Mouse (Mus musculus): ENCODE measurements around the gene Sphk2.
A peak's percentile ranks its signal among the peaks of the same experiment; 100 is the strongest.

The Sphk2 gene

GRCm38 (mm10) chr7:45710477-45711191 lies 7.2 kb downstream of the Sphk2 start:
- DNase-seq (ENCODE audit: extremely low spot score), result no peak

DNA sequence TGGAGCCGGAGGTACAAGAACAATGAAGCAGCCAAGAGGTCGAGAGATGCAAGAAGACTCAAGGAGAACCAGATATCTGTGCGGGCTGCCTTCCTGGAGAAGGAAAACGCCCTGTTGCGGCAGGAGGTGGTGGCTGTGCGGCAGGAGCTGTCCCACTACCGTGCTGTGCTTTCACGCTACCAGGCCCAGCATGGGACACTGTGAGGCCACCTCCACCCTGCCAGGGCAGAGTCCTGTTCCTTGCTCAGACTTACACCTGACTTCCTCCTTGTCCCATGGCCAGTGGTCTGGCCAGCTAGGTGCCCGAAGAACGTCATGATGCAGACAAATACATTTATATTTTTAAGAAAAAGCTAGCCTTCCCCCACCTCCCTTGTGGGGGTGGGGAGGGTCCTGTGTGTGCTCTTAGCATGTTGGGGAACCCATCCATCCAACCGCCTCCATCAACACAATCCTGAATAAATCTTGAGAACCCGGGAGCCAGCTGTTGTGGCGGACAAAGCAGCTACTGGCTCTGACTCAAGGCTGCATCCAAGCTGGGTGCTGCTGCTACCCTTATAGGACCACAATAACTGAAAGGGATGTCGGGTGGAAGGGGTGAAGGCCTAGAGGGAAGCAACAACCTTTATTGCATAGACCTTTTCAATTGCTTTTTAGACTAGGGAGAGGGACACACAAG lies 8.0 kb downstream of the Sphk2 start:
- DNase-seq (ENCODE audit: extremely low spot score), result no peak

DNA sequence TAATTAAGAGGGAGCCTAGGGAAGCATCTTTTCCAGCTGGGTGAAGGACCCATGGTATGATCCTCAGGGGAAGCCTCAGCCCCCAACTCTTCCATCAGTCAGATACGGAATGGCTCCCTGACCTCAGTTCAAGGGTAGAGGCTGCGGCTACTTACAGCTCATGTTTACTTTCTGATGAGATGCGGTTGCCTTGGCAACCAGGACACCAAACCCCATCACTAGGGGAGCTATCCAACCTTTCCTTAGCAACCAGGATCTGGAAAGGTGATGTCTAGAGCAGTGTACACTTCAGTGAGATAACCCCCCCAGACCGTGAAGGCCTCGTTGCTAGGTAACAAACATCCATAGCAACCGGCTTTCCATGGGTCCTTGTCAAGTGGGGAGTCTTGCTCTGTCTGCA lies 8.8 kb downstream of the Sphk2 start:
- no peak for DNase-seq (ENCODE audit: extremely low spot score)

- DNase-seq (ENCODE audit: extremely low spot score), result no peak
These were observed 9.5 kb downstream of the Sphk2 start for GRCm38 (mm10) chr7:45708221-45708761.

DNA sequence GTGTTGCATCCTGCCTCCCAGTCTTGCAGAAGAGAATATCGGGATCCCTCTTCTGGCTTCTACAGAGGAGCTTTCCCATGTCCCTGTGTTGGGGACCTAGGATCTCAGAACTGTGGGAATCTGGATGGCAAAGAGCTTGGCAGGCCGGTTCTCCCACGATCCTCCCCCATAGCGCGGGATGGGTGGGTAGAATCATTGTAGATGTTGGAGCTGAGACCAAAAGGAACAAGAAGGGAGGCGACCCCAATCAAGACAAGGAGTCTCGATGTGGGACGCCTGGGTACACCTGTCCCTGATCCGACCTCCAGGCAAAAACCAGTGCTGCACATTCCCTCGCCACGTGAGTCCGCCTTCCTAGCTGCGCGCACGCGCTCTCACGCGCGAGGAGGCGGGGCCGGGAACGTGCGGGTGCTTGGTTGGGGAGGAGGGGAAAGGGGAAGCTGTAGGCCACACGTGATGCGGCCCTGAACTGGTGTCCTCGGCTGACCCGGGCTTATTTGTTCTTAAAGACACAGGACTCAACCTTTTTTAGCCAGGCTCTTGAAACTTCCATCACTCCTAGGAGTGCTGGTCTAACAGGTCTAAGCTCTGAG lies 10.3 kb downstream of the Sphk2 start:
- peak; percentile 93 for DNase-seq (ENCODE audit: extremely low spot score)

DNA sequence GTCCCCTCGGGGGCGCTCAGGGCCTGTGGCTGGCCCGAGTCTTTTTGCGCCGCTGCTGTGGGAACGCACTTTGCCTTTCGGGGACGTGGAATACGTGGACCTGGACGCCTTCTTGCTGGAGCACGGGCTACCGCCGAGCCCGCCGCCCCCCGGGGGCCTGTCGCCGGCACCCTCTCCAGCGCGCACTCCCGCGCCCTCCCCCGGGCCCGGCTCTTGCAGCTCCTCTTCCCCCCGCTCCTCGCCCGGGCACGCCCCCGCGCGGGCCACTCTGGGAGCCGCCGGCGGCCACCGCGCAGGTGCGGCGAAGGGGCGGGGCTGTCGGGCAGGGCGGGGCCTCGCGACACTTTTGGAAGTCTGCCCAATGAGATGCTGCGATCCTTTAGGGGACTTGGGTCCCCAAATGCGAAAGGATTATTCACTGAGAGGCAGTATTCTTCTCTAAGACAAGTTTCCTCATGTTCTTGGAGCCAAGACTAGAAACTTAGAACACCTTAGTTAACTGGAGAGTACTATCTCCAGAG lies 11.0 kb downstream of the Sphk2 start:
- DNase-seq (ENCODE audit: extremely low spot score), result peak; percentile 92

DNA sequence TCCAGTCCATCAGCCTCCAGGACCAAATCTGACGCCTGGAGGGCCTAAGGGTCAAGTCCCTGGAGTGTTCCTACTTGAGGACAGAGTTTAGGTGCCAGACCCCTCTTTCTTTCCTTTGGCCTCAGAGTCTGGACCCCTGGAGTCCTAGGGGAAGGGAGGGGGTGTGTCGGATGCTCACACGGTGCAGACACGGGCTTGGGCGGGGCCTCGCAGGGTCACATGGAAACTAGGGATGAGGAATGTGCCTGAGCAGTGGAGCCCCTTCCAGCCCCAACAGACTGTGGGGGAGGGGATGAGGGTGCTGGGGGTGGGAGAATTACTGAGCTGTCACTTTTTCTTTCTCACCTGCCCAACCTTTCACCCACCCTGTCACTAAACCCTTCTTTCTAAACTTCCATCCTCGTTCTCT lies 11.9 kb downstream of the Sphk2 start:
- DNase-seq (ENCODE audit: extremely low spot score), result peak; percentile 74

DNA sequence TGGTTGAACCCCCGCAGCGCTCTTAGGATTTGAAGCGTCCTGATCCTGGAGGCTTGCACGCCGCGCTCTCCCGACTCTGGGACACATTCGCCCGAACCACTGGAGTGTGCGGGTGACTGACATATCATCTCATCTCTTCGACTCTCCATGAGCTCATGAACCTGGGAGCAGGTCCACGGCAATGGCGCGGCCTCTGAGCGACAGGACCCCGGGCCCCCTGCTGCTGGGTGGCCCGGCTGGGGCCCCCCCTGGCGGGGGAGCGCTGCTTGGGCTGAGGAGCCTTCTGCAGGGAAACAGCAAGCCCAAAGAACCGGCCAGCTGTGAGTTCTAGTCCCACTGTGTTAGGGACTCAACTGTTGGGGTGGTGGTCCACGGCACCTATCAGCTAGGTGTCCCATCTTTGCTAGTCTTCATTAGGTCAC lies 12.3 kb downstream of the Sphk2 start:
- DNase-seq (ENCODE audit: extremely low spot score), result no peak

DNA sequence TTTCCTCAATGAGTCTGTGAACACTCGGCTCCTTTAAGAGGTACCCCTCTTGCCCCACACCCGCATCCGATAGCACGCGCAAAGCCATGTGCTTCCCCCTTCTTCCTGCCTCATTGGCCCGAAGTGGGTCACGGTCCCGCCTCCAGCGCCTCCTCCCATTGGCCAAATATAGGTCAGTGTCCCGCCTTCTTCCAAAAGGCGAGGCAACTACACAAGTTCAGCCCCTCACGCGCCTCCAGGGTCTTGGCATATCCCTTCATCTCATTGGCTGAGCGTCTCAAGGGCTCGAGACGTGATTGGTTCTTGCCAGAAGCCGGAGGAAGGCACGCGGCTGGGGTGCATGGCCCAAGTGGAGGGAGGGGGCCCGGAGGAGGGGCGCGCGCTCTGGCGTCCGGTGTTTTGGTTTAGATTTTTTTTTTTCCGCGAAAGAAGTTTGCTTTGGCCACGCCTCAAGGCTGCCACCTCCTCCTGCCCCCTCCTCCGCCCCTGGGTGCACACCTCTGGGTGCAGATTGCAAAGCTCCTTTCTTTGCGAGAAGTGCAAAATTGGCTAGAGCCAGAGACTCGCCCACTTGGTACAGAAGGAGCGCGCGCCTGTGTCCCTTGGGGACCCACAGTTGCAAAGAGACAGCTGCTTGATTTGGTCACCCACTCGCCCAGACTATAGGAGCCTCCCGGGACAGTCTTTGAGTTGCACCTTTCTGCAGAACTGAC lies 12.9 kb downstream of the Sphk2 start, which contains the start of gene Dbp:
Gene Dbp (plus strand): TSS at position 359 of the 713 bp plus-strand sequence.
- peak; percentile 99 for DNase-seq (ENCODE audit: extremely low spot score)

- peak; percentile 84 for DNase-seq (ENCODE audit: extremely low spot score)
These were observed 13.7 kb downstream of the Sphk2 start for GRCm38 (mm10) chr7:45704046-45704559.

- DNase-seq (ENCODE audit: extremely low spot score), result no peak
These were observed 14.2 kb downstream of the Sphk2 start for GRCm38 (mm10) chr7:45703521-45704033.

DNA sequence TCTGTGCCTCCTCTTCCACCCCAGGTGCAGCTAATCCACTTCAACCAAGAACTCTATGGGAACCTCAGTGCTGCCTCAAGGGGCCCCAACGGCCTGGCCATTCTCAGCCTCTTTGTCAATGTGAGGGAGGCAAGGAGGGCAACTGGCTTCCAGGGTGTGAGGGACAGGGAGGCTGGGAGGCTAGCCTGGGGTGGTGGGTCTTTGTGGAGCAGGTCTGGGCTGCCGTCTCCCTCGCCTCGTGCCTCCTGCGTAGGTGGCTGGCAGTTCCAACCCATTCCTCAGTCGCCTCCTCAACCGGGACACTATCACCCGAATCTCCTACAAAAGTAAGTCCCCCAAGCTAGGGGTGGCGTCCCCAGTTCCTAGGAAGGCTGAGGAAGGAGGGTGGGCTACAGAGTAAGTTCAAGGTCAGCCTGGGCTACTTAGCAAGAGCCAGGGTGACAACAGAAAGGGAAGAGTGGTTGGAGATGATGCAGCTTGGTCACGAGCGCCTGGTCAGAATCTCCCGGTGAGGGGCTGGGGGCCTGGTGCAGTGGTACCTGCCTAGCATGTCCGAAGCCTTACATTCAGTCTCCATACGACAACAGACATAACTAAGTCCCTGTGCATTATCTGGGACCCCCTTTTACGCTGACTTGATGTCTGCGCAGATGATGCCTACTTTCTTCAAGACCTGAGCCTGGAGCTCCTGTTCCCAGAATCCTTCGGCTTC lies 14.8 kb downstream of the Sphk2 start:
- no peak for DNase-seq (ENCODE audit: extremely low spot score)

DNA sequence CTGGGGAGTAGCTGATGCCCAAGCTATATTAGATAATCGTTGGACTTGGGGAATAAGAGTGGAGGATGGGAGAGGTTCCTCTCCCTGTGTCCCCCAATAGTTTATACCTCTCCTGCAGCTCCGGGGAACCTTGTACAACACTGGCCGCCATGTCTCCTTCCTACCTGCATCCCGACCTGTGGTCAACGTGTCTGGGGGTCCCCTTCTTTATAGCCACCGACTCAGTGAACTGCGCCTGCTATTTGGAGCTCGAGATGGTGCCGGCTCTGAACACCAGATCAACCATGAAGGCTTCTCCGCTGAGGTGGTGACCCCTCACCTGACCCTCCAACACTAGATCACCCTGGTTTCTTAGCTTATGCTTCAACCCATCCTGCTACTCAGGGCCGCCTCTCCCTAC lies 15.5 kb downstream of the Sphk2 start:
- no peak for DNase-seq (ENCODE audit: extremely low spot score)

- no peak for DNase-seq (ENCODE audit: extremely low spot score)
These were observed 16.2 kb downstream of the Sphk2 start for GRCm38 (mm10) chr7:45701607-45702006.

GRCm38 (mm10) chr7:45701072-45701471 lies 16.7 kb downstream of the Sphk2 start:
- no peak for DNase-seq (ENCODE audit: extremely low spot score)

GRCm38 (mm10) chr7:45700301-45701015 lies 17.3 kb downstream of the Sphk2 start:
- peak; percentile 82 for DNase-seq (ENCODE audit: extremely low spot score)

- DNase-seq (ENCODE audit: extremely low spot score), result no peak
These were observed 18.2 kb downstream of the Sphk2 start, which contains the start of gene Car11 for GRCm38 (mm10) chr7:45699523-45700141. Gene Car11 (plus strand): TSS chr7:45699843.

GRCm38 (mm10) chr7:45697894-45698293 lies 19.9 kb downstream of the Sphk2 start:
- DNase-seq (ENCODE audit: extremely low spot score), result no peak

DNA sequence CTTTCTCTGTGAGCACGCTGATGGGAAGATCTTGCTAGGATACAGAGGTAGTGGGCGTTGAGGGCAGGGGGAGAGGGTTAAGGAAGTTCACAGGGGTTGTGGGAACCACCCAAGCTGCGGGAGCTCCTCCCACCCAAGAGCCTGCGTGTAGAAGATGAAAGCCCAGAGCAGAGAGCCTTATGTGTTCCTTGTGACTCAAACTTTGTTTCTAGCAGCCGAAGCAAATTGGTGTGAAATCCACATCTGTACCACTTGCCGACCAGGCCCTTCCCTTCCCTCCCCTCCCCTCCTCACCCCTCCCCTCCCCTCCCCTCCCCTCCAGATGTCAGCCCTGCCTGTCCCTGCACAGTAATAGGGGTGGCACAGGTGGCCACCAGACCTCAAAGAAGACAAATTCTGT lies 22.7 kb downstream of the Sphk2 start:
- no peak for DNase-seq (ENCODE audit: extremely low spot score)
